Mouse (Mus musculus) liver, adult 2 months (tissue): ENCODE data around the gene Fbxo42.

Experiments
- CTCF ChIP-seq: fragments of 200-500 bp; IDR thresholded peaks from 2 replicates; pipeline ENCODE4 v1.5.1; 2011; ENCODE audit warnings: low read depth, low read length, control low read depth
- POLR2A ChIP-seq: fragments of 200-500 bp; IDR thresholded peaks from 2 replicates; pipeline ENCODE4 v1.6.1; 2011; ENCODE audit warnings: low read length, control low read depth; ENCODE audit not compliant: insufficient read depth; ENCODE audit errors: extremely low read depth

DNA sequence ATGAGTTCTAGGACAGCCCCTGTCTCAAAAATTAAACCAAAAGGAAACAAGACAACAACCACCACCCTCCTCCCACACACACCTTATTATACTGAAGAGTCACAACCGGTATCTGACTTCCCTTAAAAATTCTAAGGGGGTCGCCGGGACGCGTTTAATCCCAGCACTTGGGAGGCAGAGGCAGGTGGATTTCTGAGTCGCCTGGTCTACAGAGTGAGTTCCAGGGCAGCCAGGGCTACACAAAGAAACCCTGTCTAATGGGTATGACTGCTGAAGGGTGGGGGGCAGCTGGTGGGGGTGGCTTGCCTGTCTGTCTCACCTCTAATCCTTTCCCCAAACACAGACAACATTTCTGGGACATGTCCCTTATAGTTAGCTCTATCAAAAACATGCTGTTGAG lies 6.7 kb upstream of the Fbxo42 start:
- TF ChIP-seq CTCF: no peak
- no peak for TF ChIP-seq POLR2A
